In genomic region chr12:24716721-24717301, GRCm38 (mm10) we compare ENCODE assay signal across 8 mouse cellular contexts. TPM values are rescaled to one million over a fixed set of nuclear protein-coding genes. Genes with fewer than 3 reads are reported as not detected.
DNase-seq lines count a peak whose midpoint lies in the region; ATAC-seq and TF ChIP-seq lines count a peak whose summit lies in the region.

No protein-coding gene starts in this region.

- TF ChIP-seq POLR2A in heart, adult 2 months (IDR thresholded peaks at IDR 0.05; ENCODE audit: insufficient read depth, low read depth, low read length), result no peak

- H3K79me2 ChIP-seq in heart, adult 2 months (replicated peaks; ENCODE audit: control insufficient read depth, insufficient read depth, low read length), result no peaks in the 10 kb centered on the region

- H3K9me3 ChIP-seq in G1E (replicated peaks), result no peaks in the 10 kb centered on the region
- H3K9me3 ChIP-seq in midbrain, embryonic 10.5 days (replicated peaks), result no peaks in the 10 kb centered on the region
- no peaks in the 10 kb centered on the region for H3K9me3 ChIP-seq in stomach, embryonic 16.5 days (replicated peaks; ENCODE audit: control insufficient read depth, low read length)

- H3K27me3 ChIP-seq in heart, adult 2 months (ENCODE audit: control insufficient read depth, insufficient read depth, low read length), result no peaks in the 10 kb centered on the region
- H3K27me3 ChIP-seq in G1E (ENCODE audit: insufficient read depth, low read length), result no peaks in the 10 kb centered on the region
- no peaks in the 10 kb centered on the region for H3K27me3 ChIP-seq in midbrain, embryonic 10.5 days (ENCODE audit: low read depth, poor library complexity, severe bottlenecking)
- no peaks in the 10 kb centered on the region for H3K27me3 ChIP-seq in stomach, embryonic 16.5 days (ENCODE audit: control insufficient read depth, insufficient read depth, low read length)

- H3K27ac ChIP-seq in heart, adult 2 months, result no peak overlapping the region
- H3K27ac ChIP-seq in midbrain, embryonic 10.5 days (replicated peaks), result no peak overlapping the region
- H3K27ac ChIP-seq in stomach, embryonic 16.5 days (ENCODE audit: low read length), result no peak overlapping the region

- H3K36me3 ChIP-seq in heart, adult 2 months (ENCODE audit: control insufficient read depth, insufficient read depth, low read length), result no peaks in the 10 kb centered on the region; the same call in 1 of the 2 replicates
- peaks cover 67% of the 10 kb centered on the region for H3K36me3 ChIP-seq in G1E (replicated peaks)
- H3K36me3 ChIP-seq in midbrain, embryonic 10.5 days, result peaks cover 36% of the 10 kb centered on the region
- 0 out of 2 replicates have a peak, but pooled peaks cover 7% of the 10 kb centered on the region for H3K36me3 ChIP-seq in stomach, embryonic 16.5 days (ENCODE audit: control insufficient read depth, insufficient read depth, low read length)

- intact Hi-C loops in heart, adult 2 months (cut with DNase I), result loop anchor here (1.0 to 5.0 kb wide), 2 partner anchors 70 to 231 kb away; no protein-coding TSS in a partner anchor
- intact Hi-C loops in left cerebral cortex, postnatal 14 days (cut with DNase I), result loop anchor here (5.0 to 10.0 kb wide), 2 partner anchors 115 to 1578 kb away; partner anchors contain the start of gene Mboat2

- DNase-seq in heart, adult 2 months, result peak; percentile 44 to 55
- no peak for DNase-seq in heart, adult 8-10 months (ENCODE audit: low spot score)
- DNase-seq in G1E (ENCODE audit: low spot score), result peak; percentile 63
- DNase-seq in heart, postnatal 4 days, result peak; percentile 58
- DNase-seq in left cerebral cortex, postnatal 14 days (ENCODE audit: low spot score in 2 of 2), result peak; percentile 59 to 62
- peak; percentile 58 for DNase-seq in midbrain, embryonic 10.5 days (ENCODE audit: low spot score)

- H3K4me2 ChIP-seq in stomach, embryonic 16.5 days (ENCODE audit: low read depth, low read length), result no peak overlapping the region

- ATAC-seq in G1E (ENCODE audit: extremely low read depth, insufficient number of reproducible peaks, low FRiP score, poor library complexity, severe bottlenecking), result peak; percentile 62
- peak; percentile 76 for ATAC-seq in common myeloid progenitor, adult 5-6 weeks (replicated peaks; ENCODE audit: low read depth, poor library complexity, severe bottlenecking)
- ATAC-seq in stomach, embryonic 16.5 days (ENCODE audit: insufficient read depth, low FRiP score), result peak; percentile 68; the same call in 1 of the 2 replicates

- no peak; the same call in none of the 2 replicates for TF ChIP-seq CTCF in heart, adult 2 months (IDR thresholded peaks at IDR 0.05)
- peak; percentile 99 for TF ChIP-seq CTCF in G1E (IDR thresholded peaks at IDR 0.05; ENCODE audit: low read depth, low read length)

- no peak overlapping the region for H3K9ac ChIP-seq in heart, adult 2 months (ENCODE audit: low read depth, low read length)
- no peak overlapping the region for H3K9ac ChIP-seq in stomach, embryonic 16.5 days (ENCODE audit: low read length)

- TF ChIP-seq EP300 in heart, adult 2 months (IDR thresholded peaks at IDR 0.05; ENCODE audit: insufficient read depth, low read depth, low read length), result no peak

- no peak overlapping the region for H3K4me3 ChIP-seq in heart, adult 2 months
- no peak overlapping the region for H3K4me3 ChIP-seq in G1E (ENCODE audit: low read depth, low read length)
- H3K4me3 ChIP-seq in midbrain, embryonic 10.5 days, result no peak overlapping the region
- H3K4me3 ChIP-seq in stomach, embryonic 16.5 days (replicated peaks; ENCODE audit: low read length), result no peak overlapping the region

- peaks cover 1% of the 10 kb centered on the region; the same call in 1 of the 2 replicates for H3K4me1 ChIP-seq in heart, adult 2 months (ENCODE audit: control insufficient read depth, insufficient read depth, low read length)
- H3K4me1 ChIP-seq in G1E (ENCODE audit: insufficient read depth, low read depth, low read length), result peaks cover 27% of the 10 kb centered on the region
- peaks cover 21% of the 10 kb centered on the region for H3K4me1 ChIP-seq in midbrain, embryonic 10.5 days
- H3K4me1 ChIP-seq in stomach, embryonic 16.5 days (ENCODE audit: control insufficient read depth, insufficient read depth, low read length), result peaks cover 5% of the 10 kb centered on the region; the same call in 1 of the 2 replicates

- WGBS in heart, adult 2 months, result 67% methylated on average over 4 of the region's 4 CpGs
- 51% methylated on average over 4 of the region's 4 CpGs for WGBS in midbrain, embryonic 10.5 days
- WGBS in stomach, embryonic 16.5 days, result 54% methylated on average over 4 of the region's 4 CpGs

RNA-seq across cellular contexts. Expression of gene Rrm2, which starts 8.8 kb away (rescaled TPM):
- total RNA-seq in heart, adult 2 months (2021), result 1 to 10 TPM; 1.8 to 2.1 TPM
- polyA plus RNA-seq in heart, adult 2 months (2012; rRNA removed), result 0.82 and 1.7 TPM in 2 replicates
- total RNA-seq in heart, adult 8-10 months (2022), result 1 to 10 TPM; 1.3 to 3.3 (median 2.3) TPM
- total RNA-seq in G1E (2014; fragmentation: Nextera tagmentation) (330 and 343 TPM in 2 replicates), G1E (2017) (304 and 352 TPM in 2 replicates)
- polyA plus RNA-seq in G1E (2012), result 504 and 622 TPM in 2 replicates
- 90.3 and 94.5 TPM in 2 replicates for total RNA-seq in common myeloid progenitor, adult 5-6 weeks (2017)
- 100 to 1,000 TPM; 166 to 174 TPM for total RNA-seq in heart, postnatal 4 days (2021)
- total RNA-seq in left cerebral cortex, postnatal 14 days (2021), result 1 to 10 TPM; 4.9 to 5.2 TPM
- polyA plus RNA-seq in midbrain, embryonic 10.5 days (2016; fragmentation: Nextera tagmentation; extraction: Ambion mirVana), result 732 and 813 TPM in 2 replicates
- polyA plus RNA-seq in stomach, embryonic 16.5 days (2015; fragmentation: Nextera tagmentation; extraction: Ambion mirVana), result 139 and 145 TPM in 2 replicates

RNA-seq across cellular contexts. Expression of gene Cys1, which starts 35.2 kb away (rescaled TPM):
- total RNA-seq in heart, adult 2 months (2021), result 1 to 10 TPM; 3.3 to 4.0 TPM
- polyA plus RNA-seq in heart, adult 2 months (2012; rRNA removed), result 5.6 and 7.4 TPM in 2 replicates
- 1 to 10 TPM; 3.3 to 5.6 (median 4.7) TPM for total RNA-seq in heart, adult 8-10 months (2022)
- total RNA-seq in G1E (2014; fragmentation: Nextera tagmentation), result 1.2 TPM in 1 of 2 replicates, not detected in the other
- total RNA-seq in G1E (2017), result 0.12 TPM in 1 of 2 replicates, not detected in the other
- polyA plus RNA-seq in G1E (2012), result not detected in 2 replicates
- 0.41 TPM in 1 of 2 replicates, not detected in the other for total RNA-seq in common myeloid progenitor, adult 5-6 weeks (2017)
- 1 to 10 TPM; 2.8 to 3.4 TPM for total RNA-seq in heart, postnatal 4 days (2021)
- total RNA-seq in left cerebral cortex, postnatal 14 days (2021), result 1 to 10 TPM; 9.9 to 10.0 TPM
- 0.39 and 0.49 TPM in 2 replicates for polyA plus RNA-seq in midbrain, embryonic 10.5 days (2016; fragmentation: Nextera tagmentation; extraction: Ambion mirVana)
- polyA plus RNA-seq in stomach, embryonic 16.5 days (2015; fragmentation: Nextera tagmentation; extraction: Ambion mirVana), result 1.8 and 1.9 TPM in 2 replicates

Comparison
In these comparisons a context has a peak if more than half of its experiments do, and no peak if none do; other contexts are left out.
1. RNA of gene Rrm2, which starts 8.8 kb away (total RNA-seq): 304 to 352 TPM in G1E, 166 to 174 TPM in heart, postnatal 4 days and 90.3 to 94.5 TPM in common myeloid progenitor, adult 5-6 weeks; 4.9 to 5.2 TPM in left cerebral cortex, postnatal 14 days, 1.3 to 3.3 TPM in heart, adult 8-10 months and 1.8 to 2.1 TPM in heart, adult 2 months; every median in the first group is over 10 times any median in the second.
2. Peak in every context shown above with its lines, with median percentiles within 50 percentile points of each other: ATAC-seq.